Mouse (Mus musculus) CH12.LX (cell line): Measurements from ENCODE around the gene Ganab. TPM values are rescaled to one million over a fixed set of nuclear protein-coding genes. Genes with fewer than 3 reads are reported as not detected.
A peak's percentile ranks its signal among the peaks of the same experiment; 100 is the strongest.

Experiments used
- DNase-seq: peaks from one replicate; pipeline ENCODE4 v3.0.0-alpha.2; 2013; ENCODE audit errors: extremely low read depth
- H3K27ac ChIP-seq: 2 replicates; pipeline ENCODE4 v1.5.1; 2012; ENCODE audit warnings: low read depth, mild to moderate bottlenecking, control low read depth, moderate library complexity; ENCODE audit not compliant: insufficient read depth
- H3K27me3 ChIP-seq: replicated peaks from 2 replicates; pipeline ENCODE3; 2012; ENCODE audit warnings: inconsistent platforms
- H3K36me3 ChIP-seq, 2 experiments: replicated peaks in 1 of 2; 2 replicates each; pipeline versions ENCODE3 to v1.6.1; 2012; ENCODE audit warnings: inconsistent platforms in 1 of 2, low read length in 1 of 2, mild to moderate bottlenecking in 1 of 2, mixed read lengths in 1 of 2, moderate library complexity in 1 of 2; ENCODE audit not compliant: control insufficient read depth in 1 of 2, insufficient read depth in 1 of 2
- H3K4me1 ChIP-seq, 2 experiments: 2 replicates each; pipeline ENCODE4 v1.6.1; 2012; ENCODE audit warnings: inconsistent platforms in 1 of 2, moderate library complexity in 1 of 2; ENCODE audit not compliant: insufficient read depth in 2 of 2, control insufficient read depth in 1 of 2
- H3K4me2 ChIP-seq: 2 replicates; pipeline ENCODE4 v1.6.1; 2012; ENCODE audit warnings: low read depth, mild to moderate bottlenecking, control low read depth; ENCODE audit not compliant: poor library complexity, insufficient read depth, severe bottlenecking
- H3K4me3 ChIP-seq, 3 experiments: fragments of 150-350 bp in 1 of 3; sonication (generic) in 1 of 3; replicated peaks in 1 of 3; 2 replicates each; pipeline versions ENCODE3 to v1.5.1; 2011 to 2012; ENCODE audit warnings: low read depth in 2 of 3, low read length in 2 of 3, mild to moderate bottlenecking in 2 of 3, moderate library complexity in 2 of 3, control low read depth in 1 of 3, improper control_type of control experiment in 1 of 3, inconsistent platforms in 1 of 3, mixed read lengths in 1 of 3; ENCODE audit not compliant: poor library complexity in 1 of 3
- H3K79me2 ChIP-seq: replicated peaks from 2 replicates; pipeline ENCODE4 v1.6.1; 2012; ENCODE audit warnings: mild to moderate bottlenecking, moderate library complexity; ENCODE audit not compliant: control insufficient read depth, poor library complexity, insufficient read depth, severe bottlenecking; ENCODE audit errors: extremely low read depth
- H3K9ac ChIP-seq: 2 replicates; pipeline ENCODE4 v1.6.1; 2012; ENCODE audit warnings: low read depth, mild to moderate bottlenecking, control low read depth, moderate library complexity; ENCODE audit not compliant: insufficient read depth
- H3K9me3 ChIP-seq: replicated peaks from 2 replicates; pipeline ENCODE3; 2012; ENCODE audit warnings: low read length, inconsistent platforms, mixed read lengths
- BHLHE40 ChIP-seq: IDR thresholded peaks from 2 replicates; pipeline ENCODE4 v1.6.1; 2011; ENCODE audit warnings: mild to moderate bottlenecking, low read depth, low read length, improper control_type of control experiment
- CHD1 ChIP-seq: IDR thresholded peaks from 2 replicates; pipeline ENCODE4 v1.6.1; 2012; ENCODE audit warnings: low read depth, low read length, improper control_type of control experiment, inconsistent platforms
- CHD2 ChIP-seq: IDR thresholded peaks from 2 replicates; pipeline ENCODE4 v1.6.1; 2011; ENCODE audit warnings: low read length, improper control_type of control experiment
- CTCF ChIP-seq, 2 experiments: IDR thresholded peaks in 1 of 2; conservative IDR thresholded peaks in 1 of 2; 2 replicates each; pipeline ENCODE4 v1.5.1; 2011 to 2012; ENCODE audit warnings: low read depth in 2 of 2, low read length in 2 of 2, improper control_type of control experiment in 1 of 2, inconsistent platforms in 1 of 2, mild to moderate bottlenecking in 1 of 2, moderate library complexity in 1 of 2
- E2F4 ChIP-seq: IDR thresholded peaks from 2 replicates; pipeline ENCODE4 v1.6.1; 2011; ENCODE audit warnings: low read depth, low read length, improper control_type of control experiment; ENCODE audit not compliant: insufficient replicate concordance
- ELF1 ChIP-seq: IDR thresholded peaks from 2 replicates; pipeline ENCODE4 v1.6.1; 2014; ENCODE audit warnings: low read depth, mild to moderate bottlenecking, inconsistent platforms, low read length, improper control_type of control experiment
- EP300 ChIP-seq: IDR thresholded peaks from 2 replicates; pipeline ENCODE4 v1.6.1; 2011; ENCODE audit warnings: low read length, improper control_type of control experiment
- ETS1 ChIP-seq: conservative IDR thresholded peaks from 2 replicates; pipeline ENCODE4 v1.6.1; 2012; ENCODE audit warnings: low read depth, mild to moderate bottlenecking, inconsistent platforms, low read length, improper control_type of control experiment, moderate library complexity
- GABPA ChIP-seq: IDR thresholded peaks from 2 replicates; pipeline ENCODE4 v1.6.1; 2012; ENCODE audit warnings: low read depth, low read length, improper control_type of control experiment, inconsistent platforms; ENCODE audit not compliant: insufficient replicate concordance
- HCFC1 ChIP-seq: IDR thresholded peaks from 2 replicates; pipeline ENCODE4 v1.6.1; 2012; ENCODE audit warnings: low read depth, mild to moderate bottlenecking, inconsistent platforms, low read length, improper control_type of control experiment
- IRF4 ChIP-seq: IDR thresholded peaks from 2 replicates; pipeline ENCODE4 v1.6.1; 2014; ENCODE audit warnings: low read depth, mild to moderate bottlenecking, inconsistent platforms, low read length, improper control_type of control experiment
- JUN ChIP-seq: IDR thresholded peaks from 2 replicates; pipeline ENCODE4 v1.6.1; 2011; ENCODE audit warnings: low read depth, mild to moderate bottlenecking, low read length, improper control_type of control experiment, moderate library complexity; ENCODE audit not compliant: insufficient read depth
- JUND ChIP-seq: conservative IDR thresholded peaks from 2 replicates; pipeline ENCODE4 v1.6.1; 2011; ENCODE audit warnings: low read depth, low read length, improper control_type of control experiment
- KAT2A ChIP-seq: IDR thresholded peaks from 2 replicates; pipeline ENCODE4 v1.6.1; 2012; ENCODE audit warnings: low read length, improper control_type of control experiment, inconsistent platforms; ENCODE audit not compliant: insufficient replicate concordance
- MAFK ChIP-seq: IDR thresholded peaks from 2 replicates; pipeline ENCODE4 v1.6.1; 2011; ENCODE audit warnings: low read length, improper control_type of control experiment; ENCODE audit not compliant: insufficient replicate concordance
- MAX ChIP-seq: IDR thresholded peaks from 2 replicates; pipeline ENCODE4 v1.6.1; 2011; ENCODE audit warnings: low read length, improper control_type of control experiment
- MEF2A ChIP-seq: IDR thresholded peaks from 2 replicates; pipeline ENCODE4 v1.6.1; 2014; ENCODE audit warnings: low read depth, mild to moderate bottlenecking, inconsistent platforms, low read length, improper control_type of control experiment, borderline replicate concordance
- MXI1 ChIP-seq: IDR thresholded peaks from 2 replicates; pipeline ENCODE4 v1.6.1; 2011; ENCODE audit warnings: mild to moderate bottlenecking, low read depth, low read length, improper control_type of control experiment
- MYC ChIP-seq: IDR thresholded peaks from 2 replicates; pipeline ENCODE4 v1.6.1; 2011; ENCODE audit warnings: low read depth, mild to moderate bottlenecking, improper control_type of control experiment, low read length
- NELFE ChIP-seq: IDR thresholded peaks from 2 replicates; pipeline ENCODE4 v1.6.1; 2011; ENCODE audit warnings: low read depth, low read length, improper control_type of control experiment
- NRF1 ChIP-seq: IDR thresholded peaks from 2 replicates; pipeline ENCODE4 v1.6.1; 2014; ENCODE audit warnings: low read depth, mild to moderate bottlenecking, inconsistent platforms, low read length, improper control_type of control experiment, moderate library complexity
- PAX5 ChIP-seq: IDR thresholded peaks from 2 replicates; pipeline ENCODE4 v1.6.1; 2012; ENCODE audit warnings: low read length, inconsistent platforms, mixed read lengths
- POLR2A ChIP-seq: IDR thresholded peaks from 2 replicates; pipeline ENCODE4 v1.6.1; 2011; ENCODE audit warnings: low read depth, mild to moderate bottlenecking, improper control_type of control experiment, low read length
- POLR2AphosphoS2 ChIP-seq: IDR thresholded peaks from 2 replicates; pipeline ENCODE4 v1.6.1; 2011; ENCODE audit warnings: low read depth, low read length, improper control_type of control experiment
- RAD21 ChIP-seq: IDR thresholded peaks from 2 replicates; pipeline ENCODE4 v1.6.1; 2011; ENCODE audit warnings: low read depth, mild to moderate bottlenecking, low read length, improper control_type of control experiment, moderate library complexity
- RCOR1 ChIP-seq: conservative IDR thresholded peaks from 2 replicates; pipeline ENCODE4 v1.6.1; 2012; ENCODE audit warnings: low read depth, mild to moderate bottlenecking, inconsistent platforms, low read length, improper control_type of control experiment
- SIN3A ChIP-seq: IDR thresholded peaks from 2 replicates; pipeline ENCODE4 v1.6.1; 2012; ENCODE audit warnings: low read length, improper control_type of control experiment, inconsistent platforms
- SMC3 ChIP-seq: IDR thresholded peaks from 2 replicates; pipeline ENCODE4 v1.6.1; 2011; ENCODE audit warnings: low read depth, low read length, improper control_type of control experiment
- TBP ChIP-seq: conservative IDR thresholded peaks from 2 replicates; pipeline ENCODE4 v1.6.1; 2011; ENCODE audit warnings: low read depth, low read length, improper control_type of control experiment
- TCF12 ChIP-seq: IDR thresholded peaks from 2 replicates; pipeline ENCODE4 v1.6.1; 2014; ENCODE audit warnings: low read depth, mild to moderate bottlenecking, inconsistent platforms, low read length, improper control_type of control experiment
- UBTF ChIP-seq: IDR thresholded peaks from 2 replicates; pipeline ENCODE4 v1.6.1; 2012; ENCODE audit warnings: low read depth, mild to moderate bottlenecking, inconsistent platforms, low read length, improper control_type of control experiment, moderate library complexity
- USF1 ChIP-seq: IDR thresholded peaks from 2 replicates; pipeline ENCODE4 v1.6.1; 2014; ENCODE audit warnings: low read depth, mild to moderate bottlenecking, inconsistent platforms, low read length, improper control_type of control experiment
- USF2 ChIP-seq: conservative IDR thresholded peaks from 2 replicates; pipeline ENCODE4 v1.6.1; 2011; ENCODE audit warnings: low read depth, low read length, improper control_type of control experiment
- ZC3H11A ChIP-seq: IDR thresholded peaks from 2 replicates; pipeline ENCODE4 v1.6.1; 2012; ENCODE audit warnings: low read depth, mild to moderate bottlenecking, inconsistent platforms, low read length, improper control_type of control experiment
- ZKSCAN1 ChIP-seq: IDR thresholded peaks from 2 replicates; pipeline ENCODE4 v1.6.1; 2012; ENCODE audit warnings: low read depth, inconsistent platforms, low read length, improper control_type of control experiment, borderline replicate concordance
- ZMIZ1 ChIP-seq: IDR thresholded peaks from 2 replicates; pipeline ENCODE4 v1.6.1; 2012; ENCODE audit warnings: low read depth, mild to moderate bottlenecking, inconsistent platforms, low read length, improper control_type of control experiment
- ZNF384 ChIP-seq: IDR thresholded peaks from 2 replicates; pipeline ENCODE4 v1.6.1; 2012; ENCODE audit warnings: low read depth, low read length, improper control_type of control experiment, inconsistent platforms
- dilution Hi-C: fragments of 300-500 bp; cut with MboI; formaldehyde crosslinking; loops from 2 replicates; pipeline ENCODE4 v1.14.3; 2020; ENCODE audit warnings: low sequenced_read_pairs; ENCODE audit not compliant: extremely low pct_unique_long_range_greater_than_20kb, extremely low pct_ligation_motif_present
- in situ Hi-C: fragments of 300-500 bp; cut with MboI; formaldehyde crosslinking; loops from 3 replicates; pipeline ENCODE4 v1.14.3; 2019; ENCODE audit warnings: low sequenced_read_pairs, low pct_ligation_motif_present, low pct_unique_long_range_greater_than_20kb, mixed read lengths
- polyA plus RNA-seq: library from polyadenylated mRNA; unstranded; fragments of >175 nt; gene quantifications from 2 replicates; pipeline ENCODE4 v1.2.1, GENCODE M21; 2012; ENCODE audit warnings: low read depth; ENCODE audit not compliant: insufficient read length
- total RNA-seq, 2 experiments: library from RNA; depleted of rRNA; stranded (reverse); fragments of 300-350 nt in 1 of 2; fragments of >200 nt in 1 of 2; gene quantifications; 2 replicates each; pipeline ENCODE4 v1.2.3; 2012 to 2014

Gene Ganab
- total and polyA plus RNA-seq, 3 experiments, result 97.0 to 169 (median 143) TPM

DNA sequence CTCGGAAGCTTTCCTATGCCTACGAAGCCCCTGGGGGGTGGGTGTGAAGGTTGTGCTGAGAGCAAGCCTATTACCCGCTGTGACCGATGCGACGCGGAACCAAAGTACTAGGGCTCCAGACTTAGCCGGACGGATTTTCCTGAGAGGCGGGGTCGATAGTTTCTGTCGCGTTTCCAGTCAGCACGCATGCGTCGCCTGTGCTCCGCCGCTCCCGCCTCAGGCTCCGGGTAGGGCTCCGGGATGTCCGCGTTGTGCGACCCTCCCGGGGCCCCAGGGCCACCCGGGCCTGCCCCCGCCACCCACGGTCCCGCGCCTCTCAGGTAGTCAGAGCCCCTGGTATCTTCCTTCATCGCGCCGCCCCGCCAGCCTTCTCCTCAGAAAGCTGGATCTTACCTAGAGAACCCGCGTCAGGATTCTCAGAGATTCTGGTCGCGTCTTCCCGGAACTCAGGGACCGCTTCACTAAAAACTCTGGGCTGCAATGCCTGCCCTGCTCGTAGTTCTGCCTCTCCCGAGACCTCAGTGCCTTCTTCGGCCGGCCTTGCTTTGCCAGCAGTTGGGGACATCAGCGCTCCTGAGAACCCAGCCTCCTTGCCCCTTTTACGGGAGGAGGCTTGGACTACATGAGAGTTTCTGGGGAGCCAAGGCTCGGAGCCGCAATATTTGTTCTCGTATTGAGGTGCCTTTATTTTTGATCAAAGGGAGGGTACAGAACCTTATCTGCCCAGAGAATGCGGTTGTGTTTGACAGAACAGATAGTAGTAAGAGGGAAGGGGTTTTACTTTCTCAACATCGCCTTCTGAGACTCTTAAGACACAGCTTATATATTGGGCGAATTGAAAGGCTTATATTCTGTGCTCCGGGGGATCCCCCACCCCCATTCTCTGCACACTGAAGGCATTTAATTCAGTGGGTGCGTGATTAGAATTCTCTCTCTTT, 4.8 kb upstream of the Ganab start, which contains the start of gene Ints5:
Gene Ints5 (plus strand): TSS at position 177 of the 938 bp plus-strand sequence.
- H3K9ac ChIP-seq, result peak within 1 kb of the TSS; percentile 97
- H3K79me2 ChIP-seq, result peaks cover 53% of the 10 kb centered on the region
- H3K27me3 ChIP-seq, result no peaks in the 10 kb centered on the region
- H3K4me3 ChIP-seq, result peak within 1 kb of the TSS; percentile 72 to 89 (median 88)
- peak within 1 kb of the TSS; percentile 6; the same call in 1 of the 2 replicates for H3K27ac ChIP-seq
- H3K4me2 ChIP-seq, result peak within 1 kb of the TSS; percentile 61
- in situ Hi-C loops, result no loop called here
- peak; percentile 90 for DNase-seq
- no peaks in the 10 kb centered on the region for H3K9me3 ChIP-seq
- peaks cover 31 to 36% of the 10 kb centered on the region in 2 experiments for H3K36me3 ChIP-seq
- H3K4me1 ChIP-seq, result peaks cover 14 to 54% of the 10 kb centered on the region in 2 experiments
- dilution Hi-C loops, result no loop called here
- TF ChIP-seq POLR2A, result peak; percentile 95
- no peak for TF ChIP-seq ZKSCAN1
- peak; percentile 8; the same call in 1 of the 2 replicates for TF ChIP-seq GABPA
- TF ChIP-seq POLR2AphosphoS2, result peak; percentile 90
- peak; percentile 92 for TF ChIP-seq NELFE
- TF ChIP-seq USF2, result no peak
- no peak for TF ChIP-seq PAX5
- TF ChIP-seq EP300, result no peak
- peak; percentile 67 for TF ChIP-seq BHLHE40
- TF ChIP-seq ZMIZ1, result peak; percentile 52; the same call in 1 of the 2 replicates
- peak; percentile 96 for TF ChIP-seq TBP
- no peak for TF ChIP-seq RAD21
- TF ChIP-seq USF1, result no peak
- TF ChIP-seq ZNF384, result 0 out of 2 replicates have a peak, but pooled peaks have one; percentile 27
- TF ChIP-seq MAX, result peak; percentile 79
- peak; percentile 79; the same call in 1 of the 2 replicates for TF ChIP-seq CHD2
- peak; percentile 91 for TF ChIP-seq NRF1
- TF ChIP-seq ETS1, result no peak
- no peak for TF ChIP-seq JUN
- no peak for TF ChIP-seq ZC3H11A
- no peak for TF ChIP-seq MAFK
- TF ChIP-seq KAT2A, result peak; percentile 77; the same call in 1 of the 2 replicates
- no peak; the same call in 1 of the 2 replicates for TF ChIP-seq E2F4
- TF ChIP-seq HCFC1, result peak; percentile 87
- TF ChIP-seq SMC3, result no peak
- peak; percentile 83; the same call in 1 of the 2 replicates for TF ChIP-seq MYC
- TF ChIP-seq RCOR1, result no peak
- peak; percentile 90 for TF ChIP-seq SIN3A
- TF ChIP-seq UBTF, result peak; percentile 86; the same call in 1 of the 2 replicates
- TF ChIP-seq MEF2A, result peak; percentile 78; the same call in 1 of the 2 replicates
- peak; percentile 97 for TF ChIP-seq TCF12
- TF ChIP-seq JUND, result no peak
- peak; percentile 84 for TF ChIP-seq IRF4
- TF ChIP-seq ELF1, result peak; percentile 77
- peak; percentile 67 for TF ChIP-seq MXI1
- TF ChIP-seq CHD1, result peak; percentile 25; the same call in 1 of the 2 replicates
- no peak for TF ChIP-seq CTCF (conservative IDR thresholded peaks at IDR 0.05 in 1 of 2, IDR thresholded peaks at IDR 0.05 in 1 of 2; ENCODE audit: low read depth in 2 of 2, low read length in 2 of 2)
